In the genomic region with DNA sequence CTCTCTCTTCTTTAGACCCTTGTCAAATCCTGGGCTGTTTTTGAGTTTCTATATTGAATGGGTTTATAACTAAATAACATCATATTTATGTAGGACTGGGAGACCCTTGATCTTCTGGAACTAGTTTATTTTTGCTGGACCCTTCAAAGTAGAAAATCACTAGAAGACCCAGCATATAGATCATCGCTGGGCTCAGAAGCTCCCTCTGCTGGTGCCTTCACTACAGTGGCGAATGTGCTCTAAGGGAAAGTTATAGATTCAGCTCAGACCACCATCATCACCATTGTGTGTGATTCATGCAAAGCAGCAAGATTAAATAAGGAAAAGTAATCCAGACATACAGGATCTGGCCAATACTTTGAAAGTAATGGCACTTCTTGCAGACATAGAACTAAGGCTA, we compare ENCODE assay signal across 12 mouse cellular contexts.
DNase-seq lines count a peak whose midpoint lies in the region; ATAC-seq lines count a peak whose summit lies in the region.
"Had no signal": no experiment of that assay in that cellular context is flagged by ENCODE, and none has a peak within 500 bp of the region (broad histone marks: within the 10 kb centered on the region; RNA-seq: fewer than 3 reads in every experiment).

No protein-coding gene starts in this region.

- H3K4me1 ChIP-seq in hindbrain, embryonic 11.5 days (replicated peaks; ENCODE audit: control insufficient read depth, insufficient read depth, low read length): no peaks in the 10 kb centered on the region
- no peaks in the 10 kb centered on the region for H3K4me1 ChIP-seq in hindbrain, embryonic 13.5 days (replicated peaks)
- H3K4me1 ChIP-seq in neural tube, embryonic 15.5 days: no peaks in the 10 kb centered on the region

- peak; percentile 57 for DNase-seq in hindbrain, embryonic 11.5 days (ENCODE audit: low spot score)
- peak; percentile 37 for DNase-seq in thymus, postnatal 0 days (ENCODE audit: low spot score)
- DNase-seq in thymus, postnatal 25 days: no peak
- DNase-seq in embryo, embryonic 9.5 days (ENCODE audit: extremely low spot score): peak; percentile 8
- DNase-seq in adipocyte (ENCODE audit: low spot score): no peak
- DNase-seq: layer of hippocampus, postnatal 36 days; spleen, adult 18-20 months had no signal

- no peak overlapping the region for H3K4me2 ChIP-seq in hindbrain, embryonic 11.5 days (replicated peaks; ENCODE audit: low read depth, low read length)
- no peak overlapping the region for H3K4me2 ChIP-seq in hindbrain, embryonic 13.5 days
- H3K4me2 ChIP-seq in neural tube, embryonic 15.5 days: no peak overlapping the region
- H3K4me2 ChIP-seq: heart, embryonic 13.5 days; midbrain, embryonic 12.5 days had no signal

- no peaks in the 10 kb centered on the region for H3K36me3 ChIP-seq in hindbrain, embryonic 11.5 days (ENCODE audit: control insufficient read depth, insufficient read depth, low read length)
- H3K36me3 ChIP-seq in hindbrain, embryonic 13.5 days: no peaks in the 10 kb centered on the region
- H3K36me3 ChIP-seq in neural tube, embryonic 15.5 days: no peaks in the 10 kb centered on the region
- H3K36me3 ChIP-seq: heart, embryonic 13.5 days; midbrain, embryonic 12.5 days had no signal

- H3K27ac ChIP-seq in hindbrain, embryonic 11.5 days (ENCODE audit: low read depth, low read length): no peak overlapping the region
- no peak overlapping the region for H3K27ac ChIP-seq in hindbrain, embryonic 13.5 days
- no peak overlapping the region for H3K27ac ChIP-seq in neural tube, embryonic 15.5 days (replicated peaks)
- H3K27ac ChIP-seq: heart, embryonic 13.5 days; midbrain, embryonic 12.5 days had no signal

- H3K4me3 ChIP-seq in hindbrain, embryonic 11.5 days (ENCODE audit: low read depth, low read length): no peak overlapping the region
- no peak overlapping the region for H3K4me3 ChIP-seq in hindbrain, embryonic 13.5 days
- no peak overlapping the region for H3K4me3 ChIP-seq in neural tube, embryonic 15.5 days (replicated peaks)
- H3K4me3 ChIP-seq: heart, embryonic 13.5 days; midbrain, embryonic 12.5 days had no signal

- 38% methylated on average over 2 of the region's 2 CpGs for WGBS in hindbrain, embryonic 11.5 days
- WGBS in hindbrain, embryonic 13.5 days: 40% methylated on average over 2 of the region's 2 CpGs
- 33% methylated on average over 2 of the region's 2 CpGs for WGBS in neural tube, embryonic 15.5 days

- H3K9me3 ChIP-seq in hindbrain, embryonic 11.5 days (ENCODE audit: control insufficient read depth, low read length): no peaks in the 10 kb centered on the region
- H3K9me3 ChIP-seq in hindbrain, embryonic 13.5 days: no peaks in the 10 kb centered on the region
- no peaks in the 10 kb centered on the region for H3K9me3 ChIP-seq in neural tube, embryonic 15.5 days (replicated peaks)
- H3K9me3 ChIP-seq: heart, embryonic 13.5 days; midbrain, embryonic 12.5 days had no signal

- H3K9ac ChIP-seq in hindbrain, embryonic 11.5 days (ENCODE audit: low read depth, low read length): no peak overlapping the region
- no peak overlapping the region for H3K9ac ChIP-seq in hindbrain, embryonic 13.5 days
- H3K9ac ChIP-seq in neural tube, embryonic 15.5 days (replicated peaks): no peak overlapping the region
- H3K9ac ChIP-seq: heart, embryonic 13.5 days; midbrain, embryonic 12.5 days had no signal

- ATAC-seq in hindbrain, embryonic 11.5 days (ENCODE audit: low FRiP score): no peak
- ATAC-seq in hindbrain, embryonic 13.5 days (ENCODE audit: low FRiP score): no peak
- no peak for ATAC-seq in granulocyte monocyte progenitor cell, adult 5-6 weeks (replicated peaks; ENCODE audit: poor library complexity, severe bottlenecking)
- no peak for ATAC-seq in neural tube, embryonic 15.5 days (ENCODE audit: low FRiP score)

- no peaks in the 10 kb centered on the region for H3K27me3 ChIP-seq in hindbrain, embryonic 11.5 days (ENCODE audit: control insufficient read depth, insufficient read depth, low read length)
- no peaks in the 10 kb centered on the region for H3K27me3 ChIP-seq in hindbrain, embryonic 13.5 days
- H3K27me3 ChIP-seq in neural tube, embryonic 15.5 days (replicated peaks): no peaks in the 10 kb centered on the region
- H3K27me3 ChIP-seq: heart, embryonic 13.5 days; midbrain, embryonic 12.5 days had no signal

Comparison
In these comparisons a context has a peak if more than half of its experiments do, and no peak if none do; other contexts are left out.
1. DNase-seq: peak in hindbrain, embryonic 11.5 days (single experiment), thymus, postnatal 0 days (single experiment) and embryo, embryonic 9.5 days (single experiment); none in thymus, postnatal 25 days (single experiment) and adipocyte (single experiment).